Mouse (Mus musculus) embryonic facial prominence, embryonic 13.5 days (tissue): Measurements from ENCODE around the gene Dennd1a. TPM values are rescaled to one million over a fixed set of nuclear protein-coding genes. Genes with fewer than 3 reads are reported as not detected.
A peak's percentile ranks its signal among the peaks of the same experiment; 100 is the strongest.

Experiments
- ATAC-seq: fragments of 200-750 bp; cut with Nextera tagmentation; 2 replicates; pipeline ENCODE4 v1.8.0; 2017; ENCODE audit warnings: low read depth; ENCODE audit not compliant: insufficient number of reproducible peaks, insufficient read depth, low FRiP score, low TSS enrichment
- H3K27ac ChIP-seq: fragments of 300-500 bp; sonication (generic); 2 replicates; pipeline ENCODE4 v1.5.1; 2015; ENCODE audit warnings: moderate library complexity, mild to moderate bottlenecking, inconsistent platforms
- H3K27me3 ChIP-seq: fragments of 300-500 bp; sonication (generic); 2 replicates; pipeline ENCODE4 v1.6.1; 2015; ENCODE audit warnings: mild to moderate bottlenecking, inconsistent platforms
- H3K36me3 ChIP-seq: fragments of 300-500 bp; sonication (generic); 2 replicates; pipeline ENCODE4 v1.6.1; 2015; ENCODE audit warnings: mild to moderate bottlenecking, inconsistent platforms
- H3K4me1 ChIP-seq: fragments of 300-500 bp; sonication (generic); 2 replicates; pipeline ENCODE4 v1.6.1; 2015; ENCODE audit warnings: inconsistent platforms
- H3K4me2 ChIP-seq: fragments of 300-500 bp; sonication (generic); 2 replicates; pipeline ENCODE4 v1.6.1; 2015; ENCODE audit warnings: moderate library complexity, mild to moderate bottlenecking, inconsistent platforms
- H3K4me3 ChIP-seq: fragments of 300-500 bp; sonication (generic); 2 replicates; pipeline ENCODE4 v1.5.1; 2015; ENCODE audit warnings: mild to moderate bottlenecking, inconsistent platforms
- H3K9ac ChIP-seq: fragments of 300-500 bp; sonication (generic); 2 replicates; pipeline ENCODE4 v1.6.1; 2015; ENCODE audit warnings: mild to moderate bottlenecking, inconsistent platforms
- H3K9me3 ChIP-seq: fragments of 300-500 bp; sonication (generic); 2 replicates; pipeline ENCODE4 v1.6.1; 2016; ENCODE audit warnings: inconsistent platforms
- WGBS: fragments of 180-500 bp; shearing (Covaris S2); methylation state at CpG from one replicate; pipeline ENCODE4 v1.1.7; 2015; ENCODE audit warnings: mixed read lengths; 5-methylcytosine and 5-hydroxymethylcytosine counted together
- polyA plus RNA-seq: library from polyadenylated mRNA; unstranded; fragments of >200 nt; fragmentation: Nextera tagmentation; extraction: Ambion mirVana; gene quantifications from 2 replicates; pipeline ENCODE4 v1.2.1, GENCODE M21; 2015

Dennd1a gene
- polyA plus RNA-seq, 1 experiment from 2014 or later: 15.5 TPM

- Histone ChIP-seq H3K27me3 (no peaks in the 10 kb centered on the region), H3K9ac (no peak overlapping the region), H3K4me3 (no peak overlapping the region), H3K27ac (no peak overlapping the region), H3K36me3 (no peaks in the 10 kb centered on the region), H3K4me2 (no peak overlapping the region), H3K9me3 (no peaks in the 10 kb centered on the region), H3K4me1 (peaks cover under 1% of the 10 kb centered on the region)
- no peak for ATAC-seq
- WGBS: 70% methylated on average over 1 of the region's 1 CpGs
Measured at GRCm38 (mm10) chr2:38291526-38291925, 4.3 kb upstream of the Dennd1a start.

DNA sequence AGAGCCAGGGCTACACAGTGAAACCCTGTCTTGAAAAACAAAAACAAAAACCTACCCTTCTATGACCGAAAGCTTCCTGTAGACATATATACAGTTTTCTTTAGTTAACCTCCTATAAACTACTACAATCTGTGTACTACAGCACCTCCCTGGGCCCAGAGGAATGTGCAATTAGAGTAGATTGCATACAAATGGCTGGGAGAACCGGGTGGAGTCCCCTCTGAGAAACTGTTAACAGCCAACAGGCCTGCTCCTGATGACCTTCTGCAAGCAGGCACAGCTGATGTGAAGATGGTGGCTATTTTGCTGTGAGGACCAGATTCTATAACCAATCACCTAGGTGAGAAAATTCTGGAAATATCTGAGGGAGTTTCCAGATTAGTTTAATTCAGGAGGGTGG lies 1.0 kb upstream of the Dennd1a start:
- Histone ChIP-seq H3K4me3 (no peak overlapping the region), H3K4me1 (peaks cover 9% of the 10 kb centered on the region), H3K4me2 (peak overlapping the region; percentile 83), H3K27ac (no peak overlapping the region), H3K36me3 (no peaks in the 10 kb centered on the region), H3K27me3 (no peaks in the 10 kb centered on the region), H3K9me3 (no peaks in the 10 kb centered on the region), H3K9ac (no peak overlapping the region)
- ATAC-seq: no peak
- 49% methylated on average over 2 of the region's 2 CpGs for WGBS

GRCm38 (mm10) chr2:38286433-38286732 lies 807 bp downstream of the Dennd1a start:
- H3K4me2 ChIP-seq: peak overlapping the region; percentile 83
- peaks cover 9% of the 10 kb centered on the region for H3K4me1 ChIP-seq
- H3K27me3 ChIP-seq: no peaks in the 10 kb centered on the region
- no peaks in the 10 kb centered on the region for H3K36me3 ChIP-seq
- peak overlapping the region; percentile 89 for H3K4me3 ChIP-seq
- peak overlapping the region; percentile 90 for H3K27ac ChIP-seq
- H3K9me3 ChIP-seq: no peaks in the 10 kb centered on the region
- peak overlapping the region; percentile 91 for H3K9ac ChIP-seq
- WGBS: 7% methylated on average over 4 of the region's 4 CpGs
- no peak for ATAC-seq

GRCm38 (mm10) chr2:38285781-38286432 lies 1.3 kb downstream of the Dennd1a start:
- H3K4me1 ChIP-seq: peaks cover 9% of the 10 kb centered on the region
- no peaks in the 10 kb centered on the region for H3K27me3 ChIP-seq
- peak overlapping the region; percentile 91 for H3K9ac ChIP-seq
- no peak for ATAC-seq
- peak overlapping the region; percentile 89 for H3K4me3 ChIP-seq
- peak overlapping the region; percentile 83 for H3K4me2 ChIP-seq
- 52% methylated on average over 4 of the region's 4 CpGs for WGBS
- peak overlapping the region; percentile 90 for H3K27ac ChIP-seq
- H3K36me3 ChIP-seq: no peaks in the 10 kb centered on the region
- no peaks in the 10 kb centered on the region for H3K9me3 ChIP-seq

GRCm38 (mm10) chr2:38283961-38284360 lies 3.2 kb downstream of the Dennd1a start:
- no peak overlapping the region for H3K4me2 ChIP-seq
- H3K9ac ChIP-seq: no peak overlapping the region
- H3K27me3 ChIP-seq: no peaks in the 10 kb centered on the region
- H3K4me1 ChIP-seq: peaks cover 9% of the 10 kb centered on the region
- no peaks in the 10 kb centered on the region for H3K36me3 ChIP-seq
- H3K27ac ChIP-seq: no peak overlapping the region
- no peak overlapping the region for H3K4me3 ChIP-seq
- H3K9me3 ChIP-seq: no peaks in the 10 kb centered on the region
- 72% methylated on average over 1 of the region's 1 CpGs for WGBS
- ATAC-seq: no peak

- H3K9me3 ChIP-seq: no peaks in the 10 kb centered on the region
- no peak overlapping the region for H3K9ac ChIP-seq
- H3K27ac ChIP-seq: no peak overlapping the region
- no peaks in the 10 kb centered on the region for H3K4me1 ChIP-seq
- no peaks in the 10 kb centered on the region for H3K27me3 ChIP-seq
- H3K4me2 ChIP-seq: no peak overlapping the region
- no peak for ATAC-seq
- H3K36me3 ChIP-seq: no peaks in the 10 kb centered on the region
- H3K4me3 ChIP-seq: no peak overlapping the region
Measured at GRCm38 (mm10) chr2:38280376-38280775, 6.8 kb downstream of the Dennd1a start.

GRCm38 (mm10) chr2:38274973-38275372 lies 12.2 kb downstream of the Dennd1a start:
- Histone ChIP-seq H3K36me3 (no peaks in the 10 kb centered on the region), H3K27ac (no peak overlapping the region), H3K4me2 (no peak overlapping the region), H3K4me3 (no peak overlapping the region), H3K9me3 (no peaks in the 10 kb centered on the region), H3K4me1 (no peaks in the 10 kb centered on the region), H3K9ac (no peak overlapping the region), H3K27me3 (no peaks in the 10 kb centered on the region)
- ATAC-seq: no peak
- WGBS: 91% methylated on average over 2 of the region's 2 CpGs

GRCm38 (mm10) chr2:38263653-38264052 lies 23.5 kb downstream of the Dennd1a start:
- H3K27me3 ChIP-seq: no peaks in the 10 kb centered on the region
- no peak for ATAC-seq
- H3K4me3 ChIP-seq: no peak overlapping the region
- no peak overlapping the region for H3K4me2 ChIP-seq
- no peak overlapping the region for H3K9ac ChIP-seq
- no peaks in the 10 kb centered on the region for H3K36me3 ChIP-seq
- 78% methylated on average over 2 of the region's 2 CpGs for WGBS
- no peaks in the 10 kb centered on the region for H3K4me1 ChIP-seq
- no peaks in the 10 kb centered on the region for H3K9me3 ChIP-seq
- H3K27ac ChIP-seq: no peak overlapping the region

GRCm38 (mm10) chr2:38259052-38259451 lies 28.1 kb downstream of the Dennd1a start:
- H3K27me3 ChIP-seq: no peaks in the 10 kb centered on the region
- ATAC-seq: no peak
- no peak overlapping the region for H3K9ac ChIP-seq
- H3K27ac ChIP-seq: no peak overlapping the region
- no peaks in the 10 kb centered on the region for H3K4me1 ChIP-seq
- H3K9me3 ChIP-seq: no peaks in the 10 kb centered on the region
- no peak overlapping the region for H3K4me3 ChIP-seq
- H3K36me3 ChIP-seq: no peaks in the 10 kb centered on the region
- no peak overlapping the region for H3K4me2 ChIP-seq

DNA sequence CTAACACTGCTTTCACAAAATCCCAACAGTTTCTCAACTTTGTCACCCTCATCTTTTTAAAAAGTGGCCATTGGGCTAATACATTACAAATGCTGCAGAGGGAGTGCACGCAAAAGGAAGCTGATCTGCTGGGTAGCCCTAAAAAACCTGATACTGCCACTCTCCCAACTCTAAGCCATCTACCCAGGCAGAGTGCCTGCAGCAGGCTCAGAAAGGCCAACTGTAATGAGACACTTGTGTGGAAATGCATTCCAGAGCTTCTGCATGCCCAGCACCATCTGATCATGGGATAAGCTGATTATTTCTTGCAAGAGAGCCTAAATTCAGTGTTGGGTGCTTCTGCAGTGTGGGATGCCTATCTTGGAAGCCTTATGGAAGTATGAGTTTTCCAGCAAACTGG lies 49.6 kb downstream of the Dennd1a start:
- WGBS: 7% methylated on average over 1 of the region's 1 CpGs
- no peak overlapping the region for H3K4me3 ChIP-seq
- ATAC-seq: no peak
- peaks cover 8% of the 10 kb centered on the region for H3K4me1 ChIP-seq
- H3K4me2 ChIP-seq: no peak overlapping the region
- H3K27me3 ChIP-seq: no peaks in the 10 kb centered on the region
- no peaks in the 10 kb centered on the region for H3K9me3 ChIP-seq
- H3K27ac ChIP-seq: no peak overlapping the region
- H3K9ac ChIP-seq: no peak overlapping the region
- H3K36me3 ChIP-seq: no peaks in the 10 kb centered on the region

- Histone ChIP-seq H3K4me1 (peaks cover 8% of the 10 kb centered on the region), H3K9me3 (no peaks in the 10 kb centered on the region), H3K4me3 (no peak overlapping the region), H3K36me3 (no peaks in the 10 kb centered on the region), H3K27ac (no peak overlapping the region), H3K9ac (no peak overlapping the region), H3K4me2 (no peak overlapping the region), H3K27me3 (no peaks in the 10 kb centered on the region)
- ATAC-seq: no peak
- 61% methylated on average over 2 of the region's 2 CpGs for WGBS
Measured at GRCm38 (mm10) chr2:38235593-38235992, 51.6 kb downstream of the Dennd1a start.

- no peak for ATAC-seq
- H3K9me3 ChIP-seq: no peaks in the 10 kb centered on the region
- H3K27ac ChIP-seq: no peak overlapping the region
- H3K27me3 ChIP-seq: no peaks in the 10 kb centered on the region
- no peaks in the 10 kb centered on the region for H3K36me3 ChIP-seq
- no peak overlapping the region for H3K4me3 ChIP-seq
- no peak overlapping the region for H3K9ac ChIP-seq
- 90% methylated on average over 5 of the region's 5 CpGs for WGBS
- no peaks in the 10 kb centered on the region for H3K4me1 ChIP-seq
- no peak overlapping the region for H3K4me2 ChIP-seq
Measured at GRCm38 (mm10) chr2:38229882-38230281, 57.3 kb downstream of the Dennd1a start.

DNA sequence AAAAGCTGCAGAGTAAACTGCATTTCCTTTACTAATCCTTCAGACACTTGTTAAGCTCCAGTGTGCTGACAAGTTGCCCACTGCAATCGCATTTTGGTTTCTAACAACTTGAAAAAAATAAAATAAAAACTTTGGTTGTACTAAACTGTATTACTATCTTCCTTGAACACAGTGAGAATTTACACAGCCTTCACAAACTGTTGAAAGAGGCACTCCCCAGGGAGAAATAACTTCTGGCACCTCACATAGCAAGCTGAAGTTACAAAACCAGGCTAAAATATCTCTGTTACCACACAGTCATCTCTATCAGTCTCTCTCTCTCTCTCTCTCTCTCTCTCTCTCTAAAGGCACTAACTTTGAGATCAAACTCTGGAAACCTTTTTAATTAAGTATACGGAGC lies 63.4 kb downstream of the Dennd1a start:
- no peaks in the 10 kb centered on the region for H3K27me3 ChIP-seq
- WGBS: 24% methylated on average over 2 of the region's 2 CpGs
- H3K9ac ChIP-seq: no peak overlapping the region
- no peaks in the 10 kb centered on the region for H3K9me3 ChIP-seq
- no peaks in the 10 kb centered on the region for H3K36me3 ChIP-seq
- no peak overlapping the region for H3K4me3 ChIP-seq
- no peak for ATAC-seq
- H3K4me2 ChIP-seq: no peak overlapping the region
- peaks cover 5% of the 10 kb centered on the region; the same call in 1 of the 2 replicates for H3K4me1 ChIP-seq
- H3K27ac ChIP-seq: no peak overlapping the region
